In genomic region chr2:84855732-84856131, GRCm38 (mm10) we compare ENCODE assay signal across 9 mouse cellular contexts. TPM values are rescaled to one million over a fixed set of nuclear protein-coding genes. Genes with fewer than 3 reads are reported as not detected.
DNase-seq lines count a peak whose midpoint lies in the region; ATAC-seq lines count a peak whose summit lies in the region.
"Had no signal": no experiment of that assay in that cellular context is flagged by ENCODE, and none has a peak within 500 bp of the region (broad histone marks: within the 10 kb centered on the region; RNA-seq: fewer than 3 reads in every experiment).

No protein-coding gene starts in this region.

- no peak overlapping the region for H3K9ac ChIP-seq in embryonic facial prominence, embryonic 14.5 days (ENCODE audit: low read depth, low read length)
- no peak overlapping the region for H3K9ac ChIP-seq in liver, embryonic 12.5 days
- no peak overlapping the region for H3K9ac ChIP-seq in neural tube, embryonic 14.5 days (replicated peaks; ENCODE audit: low read depth, low read length)

- H3K4me3 ChIP-seq in embryonic facial prominence, embryonic 14.5 days (ENCODE audit: low read depth, low read length), result no peak overlapping the region
- no peak overlapping the region for H3K4me3 ChIP-seq in liver, embryonic 12.5 days
- H3K4me3 ChIP-seq in neural tube, embryonic 14.5 days (ENCODE audit: low read depth, low read length), result no peak overlapping the region

- no peak overlapping the region for H3K27ac ChIP-seq in embryonic facial prominence, embryonic 14.5 days (replicated peaks; ENCODE audit: low read depth, low read length)
- no peak overlapping the region for H3K27ac ChIP-seq in liver, embryonic 12.5 days
- no peak overlapping the region for H3K27ac ChIP-seq in neural tube, embryonic 14.5 days (ENCODE audit: low read depth, low read length)

- peak; percentile 68 to 70 for DNase-seq in left cerebral cortex, postnatal 25 days (ENCODE audit: low spot score in 2 of 2)
- DNase-seq in left cerebral cortex, postnatal 36 days (ENCODE audit: low spot score in 2 of 2), result no peak
- DNase-seq in R1 (ENCODE audit: low read depth, low spot score), result peak; percentile 53
- DNase-seq in embryonic facial prominence, embryonic 14.5 days (ENCODE audit: low spot score), result peak; percentile 82
- peak; percentile 52 for DNase-seq in induced T-regulatory cell, adult 2 months (ENCODE audit: low read depth)
- DNase-seq in frontal cortex, postnatal 25 days (ENCODE audit: low spot score in 2 of 2), result no peak

- no peaks in the 10 kb centered on the region for H3K9me3 ChIP-seq in embryonic facial prominence, embryonic 14.5 days (ENCODE audit: control insufficient read depth, low read length)
- H3K9me3 ChIP-seq in liver, embryonic 12.5 days (replicated peaks), result no peaks in the 10 kb centered on the region
- H3K9me3 ChIP-seq in neural tube, embryonic 14.5 days (ENCODE audit: control insufficient read depth, low read length), result no peaks in the 10 kb centered on the region

- peak; percentile 87 for ATAC-seq in embryonic facial prominence, embryonic 14.5 days (ENCODE audit: low read depth)
- ATAC-seq in liver, embryonic 12.5 days, result peak; percentile 42
- ATAC-seq in neural tube, embryonic 14.5 days (ENCODE audit: low read depth), result peak; percentile 83

- H3K4me1 ChIP-seq in embryonic facial prominence, embryonic 14.5 days (ENCODE audit: control insufficient read depth, insufficient read depth, low read length), result no peaks in the 10 kb centered on the region; the same call in 1 of the 2 replicates
- peaks cover 31% of the 10 kb centered on the region for H3K4me1 ChIP-seq in liver, embryonic 12.5 days
- H3K4me1 ChIP-seq in neural tube, embryonic 14.5 days (ENCODE audit: control insufficient read depth, insufficient read depth, low read length), result no peaks in the 10 kb centered on the region

- H3K27me3 ChIP-seq in embryonic facial prominence, embryonic 14.5 days (replicated peaks; ENCODE audit: control insufficient read depth, insufficient read depth, low read length), result no peaks in the 10 kb centered on the region
- no peaks in the 10 kb centered on the region for H3K27me3 ChIP-seq in liver, embryonic 12.5 days (replicated peaks)
- no peaks in the 10 kb centered on the region for H3K27me3 ChIP-seq in neural tube, embryonic 14.5 days (ENCODE audit: control insufficient read depth, insufficient read depth, low read length)

- WGBS in embryonic facial prominence, embryonic 14.5 days, result 43% methylated on average over 2 of the region's 2 CpGs
- 65% methylated on average over 2 of the region's 2 CpGs for WGBS in liver, embryonic 12.5 days (ENCODE audit: insufficient replicate concordance)
- 68% methylated on average over 2 of the region's 2 CpGs for WGBS in neural tube, embryonic 14.5 days

- intact Hi-C loops in left cerebral cortex, postnatal 25 days (cut with DNase I), result loop anchor here (1.0 kb wide), 1 partner anchor 24 kb away; no protein-coding TSS in a partner anchor
- intact Hi-C loops in left cerebral cortex, postnatal 36 days (cut with DNase I), result loop anchor here (2.0 kb wide), 1 partner anchor 23 kb away; no protein-coding TSS in a partner anchor

- peaks cover 38% of the 10 kb centered on the region; the same call in 1 of the 2 replicates for H3K36me3 ChIP-seq in embryonic facial prominence, embryonic 14.5 days (ENCODE audit: control insufficient read depth, insufficient read depth, low read length)
- peaks cover 100% of the 10 kb centered on the region for H3K36me3 ChIP-seq in liver, embryonic 12.5 days
- H3K36me3 ChIP-seq in neural tube, embryonic 14.5 days (ENCODE audit: control insufficient read depth, insufficient read depth, low read length), result no peaks in the 10 kb centered on the region

- H3K4me2 ChIP-seq in embryonic facial prominence, embryonic 14.5 days (ENCODE audit: low read depth, low read length), result no peak overlapping the region
- H3K4me2 ChIP-seq in liver, embryonic 12.5 days, result no peak overlapping the region
- H3K4me2 ChIP-seq in neural tube, embryonic 14.5 days (ENCODE audit: low read depth, low read length), result no peak overlapping the region

RNA-seq across cellular contexts. Expression of gene Slc43a1, which starts 17.1 kb away (rescaled TPM):
- total RNA-seq in left cerebral cortex, postnatal 25 days (2021), result under 1 TPM; 0.18 to 0.69 TPM
- under 1 TPM; 0.25 to 0.32 TPM for total RNA-seq in left cerebral cortex, postnatal 36 days (2021)
- polyA plus RNA-seq in embryonic facial prominence, embryonic 14.5 days (2014; fragmentation: Nextera tagmentation; extraction: Ambion mirVana), result 14.3 and 17.0 TPM in 2 replicates
- polyA plus RNA-seq in liver, embryonic 12.5 days (2016; fragmentation: Nextera tagmentation; extraction: Ambion mirVana), result 153 and 162 TPM in 2 replicates
- polyA plus RNA-seq in neural tube, embryonic 14.5 days (2014; fragmentation: Nextera tagmentation; extraction: Ambion mirVana), result 0.63 and 1.8 TPM in 2 replicates

RNA-seq across cellular contexts. Expression of gene Timm10, which starts 28.9 kb away (rescaled TPM):
- total RNA-seq in left cerebral cortex, postnatal 25 days (2021), result 10 to 100 TPM; 48.1 to 59.6 TPM
- total RNA-seq in left cerebral cortex, postnatal 36 days (2021), result 10 to 100 TPM; 53.8 to 55.9 TPM
- 55.5 and 55.7 TPM in 2 replicates for polyA plus RNA-seq in embryonic facial prominence, embryonic 14.5 days (2014; fragmentation: Nextera tagmentation; extraction: Ambion mirVana)
- 50.9 and 54.3 TPM in 2 replicates for polyA plus RNA-seq in liver, embryonic 12.5 days (2016; fragmentation: Nextera tagmentation; extraction: Ambion mirVana)
- 63.8 and 89.4 TPM in 2 replicates for polyA plus RNA-seq in neural tube, embryonic 14.5 days (2014; fragmentation: Nextera tagmentation; extraction: Ambion mirVana)

RNA-seq across cellular contexts. Expression of gene Rtn4rl2, which starts 30.8 kb away (rescaled TPM):
- total RNA-seq in left cerebral cortex, postnatal 25 days (2021), result 100 to 1,000 TPM in 1 of 2 experiments, 10 to 100 TPM in 1; 87.6 to 102 TPM
- total RNA-seq in left cerebral cortex, postnatal 36 days (2021), result 10 to 100 TPM; 90.0 to 92.0 TPM
- polyA plus RNA-seq in embryonic facial prominence, embryonic 14.5 days (2014; fragmentation: Nextera tagmentation; extraction: Ambion mirVana), result 2.5 and 3.4 TPM in 2 replicates
- polyA plus RNA-seq in liver, embryonic 12.5 days (2016; fragmentation: Nextera tagmentation; extraction: Ambion mirVana), result 0.29 and 0.31 TPM in 2 replicates
- 1.8 and 4.9 TPM in 2 replicates for polyA plus RNA-seq in neural tube, embryonic 14.5 days (2014; fragmentation: Nextera tagmentation; extraction: Ambion mirVana)

RNA-seq across cellular contexts. Expression of gene Smtnl1, which starts 33.3 kb away (rescaled TPM):
- not detected for total RNA-seq in left cerebral cortex, postnatal 25 days (2021)
- total RNA-seq in left cerebral cortex, postnatal 36 days (2021), result not detected
- polyA plus RNA-seq in embryonic facial prominence, embryonic 14.5 days (2014; fragmentation: Nextera tagmentation; extraction: Ambion mirVana), result 0.48 and 1.6 TPM in 2 replicates
- 0.29 and 0.43 TPM in 2 replicates for polyA plus RNA-seq in liver, embryonic 12.5 days (2016; fragmentation: Nextera tagmentation; extraction: Ambion mirVana)
- not detected in 2 replicates for polyA plus RNA-seq in neural tube, embryonic 14.5 days (2014; fragmentation: Nextera tagmentation; extraction: Ambion mirVana)
- polyA plus RNA-seq: frontal cortex, adult 2 months had no signal

RNA-seq across cellular contexts. Expression of gene Ube2l6, which starts 57.1 kb away (rescaled TPM):
- total RNA-seq in left cerebral cortex, postnatal 25 days (2021), result 1 to 10 TPM; 5.6 to 8.1 TPM
- total RNA-seq in left cerebral cortex, postnatal 36 days (2021), result 1 to 10 TPM; 5.2 to 5.5 TPM
- polyA plus RNA-seq in embryonic facial prominence, embryonic 14.5 days (2014; fragmentation: Nextera tagmentation; extraction: Ambion mirVana), result 44.5 and 48.2 TPM in 2 replicates
- 293 and 321 TPM in 2 replicates for polyA plus RNA-seq in liver, embryonic 12.5 days (2016; fragmentation: Nextera tagmentation; extraction: Ambion mirVana)
- polyA plus RNA-seq in neural tube, embryonic 14.5 days (2014; fragmentation: Nextera tagmentation; extraction: Ambion mirVana), result 16.3 and 16.7 TPM in 2 replicates

Comparison
In these comparisons a context has a peak if more than half of its experiments do, and no peak if none do; other contexts are left out.
1. DNase-seq: peak in left cerebral cortex, postnatal 25 days (2 of 2), R1 (single experiment), embryonic facial prominence, embryonic 14.5 days (single experiment) and induced T-regulatory cell, adult 2 months (single experiment); none in left cerebral cortex, postnatal 36 days (0 of 2) and frontal cortex, postnatal 25 days (0 of 2).
2. Peak in every context shown above with its lines, with median percentiles within 50 percentile points of each other: ATAC-seq.